Mouse (Mus musculus): ENCODE results near the gene Tmem91. TPM values are rescaled to one million over a fixed set of nuclear protein-coding genes. Genes with fewer than 3 reads are reported as not detected.

The Tmem91 gene
- polyA plus RNA-seq, 1 experiment from 2014 or later, result 2.2 TPM

DNA sequence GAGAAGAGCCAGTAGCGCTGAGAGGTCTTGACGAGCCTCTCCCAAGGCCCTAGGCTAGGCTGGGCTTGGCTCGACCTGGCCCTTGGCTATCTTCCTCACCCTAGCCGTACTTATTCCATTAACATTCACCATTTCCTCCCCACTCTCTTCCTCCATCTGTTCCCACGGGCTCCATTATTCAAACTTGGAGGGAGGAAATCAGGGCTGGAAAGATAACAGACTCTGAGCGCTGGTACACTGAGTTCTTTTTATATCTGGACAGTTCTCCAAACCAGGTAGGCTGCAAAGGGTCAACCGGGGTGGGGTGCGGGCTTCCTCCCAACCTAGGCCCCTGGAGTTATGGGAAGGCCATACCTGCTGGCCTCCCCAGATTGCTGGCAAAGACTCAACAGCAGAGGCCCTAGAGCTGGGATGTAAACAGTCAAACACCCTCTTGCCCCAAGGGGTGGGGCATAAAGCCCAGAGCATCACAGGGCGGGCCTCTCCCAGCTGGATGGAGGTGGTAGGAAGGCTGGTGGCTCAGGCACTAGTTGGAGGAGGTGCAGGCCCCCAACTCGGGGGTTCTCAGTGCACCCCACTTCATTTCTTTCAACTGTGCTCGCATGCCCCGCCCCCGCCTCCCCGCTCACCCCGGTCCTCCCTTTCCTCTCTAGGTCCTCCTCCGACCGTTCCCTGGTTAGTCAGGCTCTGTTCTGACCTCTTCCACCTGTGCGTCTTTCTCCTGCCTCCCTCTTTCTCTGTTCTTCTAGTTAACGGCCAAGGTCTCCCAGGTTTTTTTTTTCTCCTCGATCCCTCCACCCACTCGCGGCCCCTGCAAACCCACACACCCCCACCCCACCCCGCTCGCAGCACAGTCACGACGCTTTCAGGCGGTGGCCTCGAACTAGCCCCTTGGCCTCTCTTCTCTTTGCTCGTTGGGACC, 48.2 kb downstream of the Tmem91 start, which contains the start of gene B3gnt8:
Gene B3gnt8, plus strand, starts transcription at position 146 of the 922 bp plus-strand sequence.
- H3K4me1 ChIP-seq, result peaks cover 17% of the 10 kb centered on the region
- peak within 1 kb of the TSS; percentile 48 for H3K4me3 ChIP-seq
- peaks cover 40% of the 10 kb centered on the region for H3K36me3 ChIP-seq (replicated peaks)
- peak within 1 kb of the TSS; percentile 62 for H3K27ac ChIP-seq
- no peaks in the 10 kb centered on the region for H3K9me3 ChIP-seq
- no peak for DNase-seq (ENCODE audit: extremely low spot score, low spot score)
- WGBS, result 21% methylated on average over 29 of the region's 29 CpGs
- peaks cover 33% of the 10 kb centered on the region for H3K27me3 ChIP-seq (ENCODE audit: poor library complexity, severe bottlenecking)

DNA sequence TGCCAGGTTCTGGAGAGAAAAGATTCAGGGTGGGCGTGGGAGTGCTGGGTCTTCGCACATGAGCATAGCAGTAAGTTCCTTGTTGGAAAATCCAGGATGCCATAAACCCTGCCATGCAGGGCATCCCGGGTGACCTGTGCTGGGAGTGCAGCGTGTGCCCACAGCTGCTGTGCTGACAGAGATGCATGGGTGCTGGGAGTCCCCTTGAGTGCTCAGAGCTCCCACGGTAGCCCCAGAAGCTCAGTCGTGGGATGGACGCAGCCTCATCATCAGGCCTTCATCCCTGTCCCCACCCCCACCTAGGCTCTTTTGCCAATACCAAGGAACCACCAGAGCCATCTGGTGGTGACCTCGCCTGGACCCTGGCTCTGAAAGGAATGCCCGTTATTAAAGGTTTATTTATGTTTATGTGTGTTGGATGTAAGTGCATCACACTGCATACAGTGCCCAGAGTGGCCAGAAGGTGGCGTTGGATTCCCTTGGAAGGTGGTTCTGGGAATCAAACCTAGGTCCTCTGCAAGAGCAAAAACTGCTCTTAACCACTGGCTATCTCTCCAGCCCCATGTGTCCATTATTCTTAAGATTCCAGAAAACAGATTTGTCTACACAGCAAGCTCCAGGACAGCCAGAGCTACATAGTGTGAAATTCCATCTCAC, 49.2 kb downstream of the Tmem91 start:
- no peak overlapping the region for H3K27ac ChIP-seq
- no peak overlapping the region for H3K4me3 ChIP-seq
- peaks cover 17% of the 10 kb centered on the region for H3K4me1 ChIP-seq
- no peak for DNase-seq (ENCODE audit: extremely low spot score, low spot score)
- H3K27me3 ChIP-seq (ENCODE audit: poor library complexity, severe bottlenecking), result peaks cover 33% of the 10 kb centered on the region
- H3K9me3 ChIP-seq, result no peaks in the 10 kb centered on the region
- WGBS, result 78% methylated on average over 10 of the region's 10 CpGs
- peaks cover 31% of the 10 kb centered on the region for H3K36me3 ChIP-seq (replicated peaks)

DNA sequence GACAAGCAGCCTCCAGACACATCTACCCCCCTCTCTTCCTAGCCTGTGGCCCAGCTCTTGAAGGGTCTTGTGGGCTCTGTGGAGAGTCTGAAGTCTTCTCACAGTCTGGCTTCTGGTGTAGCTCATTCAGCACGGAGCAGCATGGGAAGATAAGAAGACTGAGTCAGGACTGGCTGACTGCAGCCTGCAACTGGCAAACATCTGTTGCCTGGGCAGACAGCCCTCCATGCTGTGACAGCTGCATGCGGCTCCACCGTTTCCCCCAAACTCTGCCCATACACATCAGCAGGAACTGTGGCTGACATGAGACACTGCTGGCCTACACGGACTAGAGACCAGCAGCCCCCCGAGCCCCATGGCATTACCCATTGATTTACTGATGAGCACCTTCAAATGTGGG, 50.1 kb downstream of the Tmem91 start:
- Histone ChIP-seq H3K27me3 (ENCODE audit: poor library complexity, severe bottlenecking) (peaks cover 33% of the 10 kb centered on the region), H3K4me1 (peaks cover 21% of the 10 kb centered on the region), H3K27ac (no peak overlapping the region), H3K4me3 (no peak overlapping the region), H3K36me3 (replicated peaks) (peaks cover 22% of the 10 kb centered on the region), H3K9me3 (no peaks in the 10 kb centered on the region)
- no peak for DNase-seq (ENCODE audit: extremely low spot score, low spot score)
- WGBS, result 82% methylated on average over 5 of the region's 5 CpGs

DNA sequence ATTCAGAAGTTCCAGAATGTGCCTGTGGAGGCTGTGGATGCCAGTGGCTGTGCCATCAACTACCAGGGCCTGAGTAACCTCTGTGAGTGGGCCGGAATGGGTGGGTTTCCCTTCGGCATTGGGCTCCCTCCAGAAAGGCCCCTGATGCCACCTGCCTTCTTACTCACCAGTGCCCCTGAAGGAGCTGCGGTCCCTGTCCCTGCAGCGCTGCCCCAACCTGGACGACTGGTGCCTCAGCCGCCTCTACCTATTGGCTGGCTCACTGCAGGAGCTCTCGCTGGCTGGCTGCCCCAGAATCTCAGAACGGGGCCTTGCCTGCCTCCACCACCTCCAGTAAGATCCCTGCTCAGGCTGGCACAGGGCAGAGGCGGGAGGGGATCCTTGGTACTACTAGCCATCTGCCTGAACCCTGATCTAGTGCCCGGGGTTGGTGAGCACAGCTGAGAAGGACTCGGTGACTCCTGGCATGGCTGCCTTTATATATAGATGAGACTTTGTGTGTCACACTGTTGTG, 51.1 kb downstream of the Tmem91 start:
- peaks cover 28% of the 10 kb centered on the region for H3K27me3 ChIP-seq (ENCODE audit: poor library complexity, severe bottlenecking)
- DNase-seq (ENCODE audit: extremely low spot score, low spot score), result no peak
- no peak overlapping the region for H3K27ac ChIP-seq
- H3K9me3 ChIP-seq, result no peaks in the 10 kb centered on the region
- H3K4me1 ChIP-seq, result peaks cover 28% of the 10 kb centered on the region
- whole genome bisulfite sequencing, result 88% methylated on average over 11 of the region's 11 CpGs
- H3K36me3 ChIP-seq (replicated peaks), result peaks cover 22% of the 10 kb centered on the region
- H3K4me3 ChIP-seq, result no peak overlapping the region

DNA sequence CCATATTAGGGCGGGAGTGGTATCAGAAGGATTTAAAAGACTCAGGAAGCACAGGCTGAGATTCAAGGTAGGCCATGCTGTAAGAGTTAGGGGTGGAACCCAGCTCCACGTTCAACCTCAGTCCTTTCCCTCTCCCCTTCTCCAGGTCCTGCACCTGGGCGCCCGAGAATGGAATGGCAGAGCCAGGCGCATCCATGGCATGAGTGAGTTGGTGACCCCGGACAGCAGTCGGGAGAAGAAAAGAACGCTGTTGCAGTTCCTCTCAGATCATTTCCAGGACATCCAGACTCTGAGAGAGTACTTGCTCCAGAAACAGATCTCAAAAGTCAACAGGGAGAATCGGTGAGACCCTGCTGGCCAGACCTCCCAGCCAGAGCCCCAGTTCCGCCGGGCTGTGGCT, 54.2 kb downstream of the Tmem91 start:
- H3K9me3 ChIP-seq, result no peaks in the 10 kb centered on the region
- no peak overlapping the region for H3K4me3 ChIP-seq
- no peak overlapping the region for H3K27ac ChIP-seq
- no peak for DNase-seq (ENCODE audit: extremely low spot score, low spot score)
- peaks cover 22% of the 10 kb centered on the region for H3K36me3 ChIP-seq (replicated peaks)
- H3K27me3 ChIP-seq (ENCODE audit: poor library complexity, severe bottlenecking), result no peaks in the 10 kb centered on the region
- peaks cover 14% of the 10 kb centered on the region for H3K4me1 ChIP-seq
- 93% methylated on average over 11 of the region's 11 CpGs for WGBS

DNA sequence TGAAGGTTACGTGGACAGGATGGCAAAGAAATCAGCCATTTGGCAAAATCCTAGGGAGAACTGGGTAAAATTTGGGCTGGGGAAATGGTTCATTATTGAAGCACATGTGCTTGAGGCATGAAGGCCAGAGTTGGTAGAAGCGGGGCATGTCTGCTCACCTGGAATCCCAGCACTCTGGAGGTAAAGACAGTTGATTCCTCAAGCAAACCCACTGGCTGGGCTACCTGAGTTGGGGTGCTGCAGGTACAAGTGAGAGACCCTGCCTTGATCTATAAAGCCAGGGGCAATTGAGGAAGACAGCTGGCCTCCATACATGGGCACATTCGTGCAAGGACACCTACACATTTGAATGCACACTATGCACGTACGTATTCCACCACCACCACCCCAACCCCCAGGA, 54.9 kb downstream of the Tmem91 start:
- peaks cover 14% of the 10 kb centered on the region for H3K4me1 ChIP-seq
- no peak overlapping the region for H3K27ac ChIP-seq
- H3K4me3 ChIP-seq, result peak overlapping the region; percentile 75
- H3K27me3 ChIP-seq (ENCODE audit: poor library complexity, severe bottlenecking), result no peaks in the 10 kb centered on the region
- WGBS, result 95% methylated on average over 5 of the region's 5 CpGs
- peaks cover 21% of the 10 kb centered on the region for H3K36me3 ChIP-seq (replicated peaks)
- no peaks in the 10 kb centered on the region for H3K9me3 ChIP-seq
- no peak for DNase-seq (ENCODE audit: extremely low spot score, low spot score)

DNA sequence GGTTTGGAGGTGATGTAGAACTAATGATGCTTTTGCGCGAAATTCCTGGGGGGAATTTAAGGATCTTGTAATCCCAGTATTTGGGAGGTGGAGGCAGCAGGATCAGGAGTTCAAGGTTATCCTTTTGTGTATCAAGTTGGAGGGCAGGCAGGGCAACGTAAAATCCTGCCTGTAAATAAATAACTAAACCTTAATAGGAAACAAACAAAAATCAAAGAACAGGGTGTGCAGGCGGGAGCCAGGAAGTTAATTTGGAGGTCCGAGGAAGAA, 55.3 kb downstream of the Tmem91 start:
- WGBS, result 22% methylated on average over 5 of the region's 5 CpGs
- no peak for DNase-seq (ENCODE audit: extremely low spot score, low spot score)
- Histone ChIP-seq H3K27ac (peak overlapping the region; percentile 81), H3K9me3 (no peaks in the 10 kb centered on the region), H3K4me3 (peak overlapping the region; percentile 75), H3K36me3 (replicated peaks) (peaks cover 16% of the 10 kb centered on the region), H3K27me3 (ENCODE audit: poor library complexity, severe bottlenecking) (no peaks in the 10 kb centered on the region), H3K4me1 (peaks cover 14% of the 10 kb centered on the region)

Other genes starting within 250 kb of the Tmem91 start
- gene Ceacam1, start 197.6 kb downstream of the Tmem91 start, polyA plus RNA-seq (2016; fragmentation: Nextera tagmentation; extraction: Ambion mirVana), result 0.81 and 0.91 TPM in 2 replicates
- gene Ceacam2, start 135.3 kb downstream of the Tmem91 start, polyA plus RNA-seq (2016; fragmentation: Nextera tagmentation; extraction: Ambion mirVana), result not detected in 2 replicates
- gene Erich4, start 59.3 kb downstream of the Tmem91 start, polyA plus RNA-seq (2016; fragmentation: Nextera tagmentation; extraction: Ambion mirVana), result not detected in 2 replicates
- 26.9 and 27.0 TPM in 2 replicates for gene Dmac2, start 55.8 kb downstream of the Tmem91 start, polyA plus RNA-seq (2016; fragmentation: Nextera tagmentation; extraction: Ambion mirVana)
- 0.79 and 1.1 TPM in 2 replicates for gene B3gnt8, start 48.5 kb downstream of the Tmem91 start, polyA plus RNA-seq (2016; fragmentation: Nextera tagmentation; extraction: Ambion mirVana)
- 42.5 and 44.0 TPM in 2 replicates for gene Bckdha, start 16.2 kb downstream of the Tmem91 start, polyA plus RNA-seq (2016; fragmentation: Nextera tagmentation; extraction: Ambion mirVana)
- gene Exosc5, start 16.0 kb downstream of the Tmem91 start, polyA plus RNA-seq (2016; fragmentation: Nextera tagmentation; extraction: Ambion mirVana), result 81.0 and 82.1 TPM in 2 replicates
- gene B9d2, start 5.6 kb upstream of the Tmem91 start, polyA plus RNA-seq (2016; fragmentation: Nextera tagmentation; extraction: Ambion mirVana), result 36.9 and 38.1 TPM in 2 replicates
- gene Tgfb1, start 11.8 kb upstream of the Tmem91 start, polyA plus RNA-seq (2016; fragmentation: Nextera tagmentation; extraction: Ambion mirVana), result 0.89 and 1.2 TPM in 2 replicates
- 28.7 and 29.6 TPM in 2 replicates for gene Ccdc97, start 43.9 kb upstream of the Tmem91 start, polyA plus RNA-seq (2016; fragmentation: Nextera tagmentation; extraction: Ambion mirVana)
- 59.2 and 60.5 TPM in 2 replicates for gene Hnrnpul1, start 79.6 kb upstream of the Tmem91 start, polyA plus RNA-seq (2016; fragmentation: Nextera tagmentation; extraction: Ambion mirVana)
- gene Axl, start 113.5 kb upstream of the Tmem91 start, polyA plus RNA-seq (2016; fragmentation: Nextera tagmentation; extraction: Ambion mirVana), result 19.3 and 19.5 TPM in 2 replicates
- gene Cyp2s1, start 141.7 kb upstream of the Tmem91 start, polyA plus RNA-seq (2016; fragmentation: Nextera tagmentation; extraction: Ambion mirVana), result 0.17 and 0.28 TPM in 2 replicates
- gene Cyp2b10, start 222.5 kb upstream of the Tmem91 start, polyA plus RNA-seq (2016; fragmentation: Nextera tagmentation; extraction: Ambion mirVana), result not detected in 2 replicates

Measured in forebrain, embryonic 10.5 days (tissue).